ENCODE assay signal across 12 mouse cellular contexts in genomic region chr10:121262206-121262605, GRCm38 (mm10).
"Had no signal": no experiment of that assay in that cellular context is flagged by ENCODE, and none has a peak within 500 bp of the region (broad histone marks: within the 10 kb centered on the region; RNA-seq: fewer than 3 reads in every experiment).

No protein-coding gene starts in this region.

- DNase-seq: retina, postnatal 1 day; right cerebral cortex, adult 18-20 months; right cerebral cortex, postnatal 14 days; right cerebral cortex, postnatal 25 days; right cerebral cortex, postnatal 4 days; spleen, adult 18-20 months; thymus, adult 18-20 months; thymus, adult 2 months; thymus, postnatal 14 days; thymus, postnatal 25 days; thymus, postnatal 36 days; thymus, postnatal 4 days had no signal
